Mouse (Mus musculus) layer of hippocampus, adult 9-10 months (tissue): ENCODE data around the gene BC067074.

Experiments
- DNase-seq: peaks from one replicate; pipeline ENCODE4 v3.0.0; 2022; ENCODE audit warnings: low spot score

BC067074 gene

DNA sequence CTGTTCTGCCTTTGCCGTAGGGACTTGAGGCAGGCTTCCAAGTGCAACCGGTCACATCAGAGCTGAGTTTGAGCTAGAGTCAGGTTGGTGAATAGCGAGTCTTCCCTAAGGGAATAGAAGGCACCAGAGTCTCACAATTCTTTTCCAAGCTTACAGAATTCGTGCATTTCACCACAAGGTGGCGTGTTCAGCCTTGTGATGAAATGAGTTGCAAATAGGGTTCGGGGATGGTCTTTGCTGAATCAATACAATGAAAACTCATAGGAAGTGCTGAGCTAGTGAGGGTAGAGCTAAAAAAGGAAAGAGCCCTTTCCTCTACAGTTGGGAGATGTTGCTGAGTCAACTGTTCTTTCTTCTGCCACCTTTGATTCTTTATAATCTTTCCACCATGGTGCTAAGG is 29.0 kb downstream of the BC067074 start:
- peak; percentile 65 for DNase-seq

DNA sequence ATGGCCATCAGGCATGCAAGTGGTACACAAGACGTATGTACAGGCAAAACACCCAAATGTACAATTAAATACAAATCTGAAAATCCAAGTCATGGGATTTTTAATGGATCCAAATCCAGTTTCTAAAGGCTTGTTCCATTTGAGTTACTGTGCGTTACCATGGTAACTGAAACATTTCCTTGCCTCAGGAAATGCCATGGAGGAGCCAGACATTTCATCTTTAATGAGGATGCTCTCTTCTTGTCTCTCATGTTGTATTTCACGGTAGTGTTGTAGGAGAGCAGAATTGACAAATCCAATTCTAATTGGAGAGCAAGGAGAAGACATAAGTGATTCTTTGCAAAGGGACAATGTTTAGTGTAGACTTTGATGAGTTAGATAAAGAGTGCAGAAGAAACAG is 31.3 kb downstream of the BC067074 start:
- DNase-seq: peak; percentile 11

DNA sequence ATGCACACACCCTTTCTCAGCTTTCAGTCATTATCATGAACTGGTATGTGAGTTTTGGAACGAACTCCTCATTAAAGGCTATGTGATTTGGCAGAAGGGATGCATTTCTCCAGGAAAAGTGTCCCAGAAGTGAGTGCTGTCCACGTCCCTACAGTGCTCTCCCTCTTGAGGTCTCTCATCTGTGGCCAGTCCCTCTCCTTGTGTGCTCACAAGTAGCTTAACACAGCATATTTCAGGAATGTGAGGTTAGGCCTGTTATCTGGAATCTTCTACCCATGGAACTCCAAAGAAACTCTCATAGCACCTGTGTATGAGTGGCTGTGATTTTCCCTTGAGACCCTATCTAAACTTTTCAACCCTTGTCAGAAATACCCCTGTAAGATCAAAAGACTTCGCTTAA is 32.7 kb downstream of the BC067074 start:
- DNase-seq: no peak

DNA sequence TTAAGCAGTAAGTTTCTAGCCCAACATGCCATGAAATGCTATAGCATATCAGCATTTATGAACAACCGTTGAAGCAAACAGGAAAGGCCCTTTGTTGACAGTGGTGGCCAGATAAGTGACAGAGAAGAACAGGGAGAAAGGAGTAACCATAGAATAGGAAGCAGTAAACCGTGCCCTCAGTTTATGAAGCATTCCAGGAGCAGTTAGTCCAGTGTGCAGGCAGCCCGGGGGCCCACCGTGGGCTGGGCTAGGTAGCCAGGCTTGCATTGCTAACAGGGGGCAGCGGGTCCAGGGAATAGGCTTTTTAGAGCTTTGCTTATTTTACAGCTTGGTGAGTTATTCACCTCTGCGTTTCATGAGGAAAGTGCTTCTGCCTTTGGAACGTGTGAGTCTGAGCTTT is 39.3 kb downstream of the BC067074 start:
- no peak for DNase-seq

DNA sequence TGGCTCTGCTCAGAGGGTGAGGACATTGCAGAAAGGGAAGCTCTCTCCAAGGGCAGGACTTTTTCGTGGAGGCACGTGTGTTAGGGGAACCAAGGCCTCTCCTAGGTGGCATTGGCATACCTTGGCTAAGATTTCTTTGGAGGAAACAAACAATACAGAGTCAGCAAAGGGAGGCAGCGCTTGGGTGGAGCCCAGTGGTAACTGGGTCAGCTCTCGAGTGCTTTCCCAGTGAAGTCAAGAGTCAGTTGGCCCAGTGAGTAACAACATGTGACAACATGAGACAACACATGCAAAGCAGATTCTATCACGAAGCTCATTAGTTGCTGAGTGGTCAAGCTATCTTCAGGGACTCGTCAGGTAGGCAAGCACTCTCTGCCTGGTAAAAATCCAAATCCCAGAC is 40.4 kb downstream of the BC067074 start:
- no peak for DNase-seq

DNA sequence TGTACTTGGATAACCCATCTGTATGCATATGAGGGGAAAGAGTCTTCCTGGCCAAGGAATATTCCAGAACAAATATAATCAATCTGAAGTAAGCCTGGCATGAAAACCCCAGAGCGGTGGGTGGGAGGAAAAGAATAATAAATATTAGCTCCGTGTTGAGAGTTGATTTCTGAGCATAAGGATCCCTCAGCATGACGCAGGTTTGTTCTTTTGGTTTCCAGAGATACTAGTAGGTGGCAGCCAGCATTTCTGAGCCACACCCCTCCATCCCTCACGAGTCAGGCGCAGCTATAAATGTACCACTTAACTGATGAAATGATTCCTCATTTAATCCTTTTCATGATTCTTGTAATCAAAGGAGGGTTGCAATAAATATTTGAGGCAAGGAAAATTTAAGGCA is 41.0 kb downstream of the BC067074 start:
- DNase-seq: no peak

DNA sequence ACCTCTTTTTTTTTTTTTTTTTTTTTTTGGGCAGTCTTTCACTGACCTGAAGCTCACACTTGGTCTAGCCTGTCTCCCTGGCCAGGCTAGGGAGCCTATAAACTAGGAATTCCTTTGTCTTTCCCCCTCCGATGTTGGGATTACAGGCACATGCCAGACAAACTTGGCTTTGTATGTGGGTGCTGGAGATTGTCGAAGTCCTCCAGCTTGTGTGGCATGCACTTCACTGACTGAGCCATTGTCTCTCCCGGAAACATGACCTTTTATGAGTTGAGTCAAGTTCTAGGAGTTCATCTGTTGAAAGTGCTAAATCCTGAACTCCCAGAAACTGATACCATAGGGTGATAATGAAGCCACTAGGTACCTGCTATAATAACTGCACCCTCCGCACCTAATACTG is 41.8 kb downstream of the BC067074 start:
- DNase-seq: no peak

DNA sequence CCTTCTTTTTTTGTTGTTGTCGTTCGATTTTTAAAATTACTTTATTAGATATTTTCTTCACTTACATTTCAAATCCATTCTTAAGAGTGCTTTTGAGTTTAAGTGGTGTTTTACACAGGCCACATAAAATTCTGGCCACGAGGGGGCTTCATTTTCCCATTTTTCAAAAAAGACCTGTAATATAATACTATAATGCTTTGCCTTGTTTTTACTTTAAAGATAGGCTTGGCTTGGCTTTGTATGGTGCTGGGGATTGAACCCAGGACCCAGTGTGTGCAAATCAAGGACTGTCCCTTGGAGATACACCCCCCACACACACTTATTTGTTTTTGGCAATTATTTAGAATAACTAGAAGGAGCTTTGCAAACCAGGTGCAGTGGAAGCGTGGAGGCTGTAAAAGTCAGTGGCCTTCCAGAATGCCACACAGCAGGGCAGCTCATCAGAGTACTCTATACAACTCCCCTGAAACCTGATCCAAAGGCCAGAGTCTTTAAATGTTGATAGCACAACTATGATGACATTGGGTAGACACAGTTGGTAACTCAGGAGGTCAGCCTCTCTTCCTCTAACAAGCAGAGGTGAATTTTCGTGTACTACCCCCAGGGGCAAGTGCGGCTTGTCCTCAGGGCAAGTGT is 44.4 kb downstream of the BC067074 start:
- peak; percentile 73 for DNase-seq

DNA sequence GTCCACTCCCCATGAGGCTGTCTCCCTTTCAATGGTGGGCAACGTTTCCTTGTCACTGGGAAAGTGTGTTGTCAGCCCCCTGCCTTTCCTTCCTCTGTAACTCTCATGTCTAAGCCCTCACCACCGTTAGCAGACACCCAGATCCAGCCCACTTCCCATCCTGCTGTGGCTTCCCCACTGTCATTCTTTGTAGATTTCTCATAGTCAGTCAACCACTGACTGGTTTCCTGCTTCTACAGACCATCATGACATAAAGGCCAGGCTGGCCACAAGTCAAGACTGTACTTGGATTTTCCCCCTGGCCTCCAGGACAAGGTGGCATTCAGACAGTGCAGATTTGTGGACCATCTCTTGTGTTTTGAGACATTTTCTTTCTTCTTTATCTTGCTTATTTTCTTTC is 47.7 kb downstream of the BC067074 start:
- no peak for DNase-seq

DNA sequence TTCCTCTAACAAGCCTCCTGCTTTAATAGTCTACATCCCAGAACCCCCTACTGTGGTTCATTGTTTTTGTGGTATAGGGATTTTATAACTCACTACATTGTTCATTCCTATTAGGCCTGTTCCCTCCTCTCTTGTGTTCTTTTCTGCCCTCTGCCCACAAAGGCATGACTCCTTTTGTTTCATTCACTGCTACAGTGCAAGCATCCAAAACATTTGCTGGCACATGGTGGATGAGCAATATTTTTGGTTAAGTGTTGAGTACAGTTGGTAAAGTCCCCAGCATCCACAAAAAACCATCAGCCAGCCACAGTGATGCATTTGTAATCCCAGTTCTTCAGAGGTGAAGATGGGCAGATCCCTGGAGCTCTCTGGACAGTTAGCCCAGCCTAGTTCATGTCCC is 48.2 kb downstream of the BC067074 start:
- no peak for DNase-seq

DNA sequence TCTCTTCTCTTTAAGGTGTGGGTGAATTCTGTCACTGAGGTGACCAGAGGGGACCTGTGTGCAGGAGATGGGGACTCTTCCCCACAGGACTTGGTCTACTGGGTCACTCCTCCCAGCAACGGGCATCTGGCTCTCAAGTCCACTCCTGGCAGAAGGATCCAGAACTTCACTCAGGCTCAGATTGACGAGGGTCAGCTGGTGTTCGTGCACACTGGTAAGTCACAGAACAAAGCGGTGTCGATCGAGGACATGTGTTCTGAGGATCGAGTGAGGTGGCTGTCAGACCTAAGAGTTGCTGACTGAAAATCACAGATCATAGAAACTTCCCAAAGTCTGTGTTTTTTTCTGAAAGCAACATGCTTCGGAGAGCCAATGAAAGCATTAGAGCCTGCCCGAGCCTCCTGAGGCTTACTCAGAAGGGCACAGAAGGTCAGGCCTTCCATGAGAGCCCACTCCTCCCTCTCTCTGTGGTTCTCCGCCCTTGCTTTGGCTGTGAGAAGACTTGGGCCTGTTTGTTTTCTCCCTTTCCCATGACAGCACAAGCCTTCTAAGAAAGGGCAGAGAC is 49.5 kb downstream of the BC067074 start:
- DNase-seq: no peak

DNA sequence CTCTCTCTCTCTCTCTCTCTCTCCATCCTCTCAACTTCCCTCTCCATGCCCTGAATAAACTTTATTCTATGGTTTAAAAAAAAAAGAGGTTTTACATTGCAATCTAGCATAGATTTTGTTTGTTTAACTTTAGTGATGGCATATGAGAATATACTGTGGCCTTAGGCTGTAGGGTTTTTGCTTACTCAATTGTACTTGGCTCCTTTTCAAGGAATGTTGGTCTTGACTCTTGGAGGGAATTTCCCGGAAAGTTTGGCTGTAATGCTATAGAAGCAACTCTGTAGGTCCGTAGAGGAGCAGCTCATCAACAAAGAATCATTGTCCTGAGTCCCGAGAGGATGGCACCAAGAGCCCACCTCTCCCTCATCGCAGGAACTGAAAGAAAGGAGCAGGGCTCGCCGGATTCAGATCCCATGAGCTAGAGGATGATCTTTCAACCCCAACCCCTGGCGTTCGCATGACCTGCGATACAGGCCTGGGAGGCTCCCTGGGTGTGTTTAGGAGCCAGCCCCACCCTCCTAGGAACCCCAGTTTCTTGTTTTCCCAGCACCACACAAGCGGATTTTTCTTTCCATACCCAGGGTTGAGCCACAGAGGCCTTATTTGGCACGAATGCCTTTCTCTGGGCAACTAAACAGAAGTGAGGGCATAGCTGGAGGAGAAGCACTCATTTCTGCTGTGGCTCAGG is 57.9 kb downstream of the BC067074 start:
- DNase-seq: no peak

DNA sequence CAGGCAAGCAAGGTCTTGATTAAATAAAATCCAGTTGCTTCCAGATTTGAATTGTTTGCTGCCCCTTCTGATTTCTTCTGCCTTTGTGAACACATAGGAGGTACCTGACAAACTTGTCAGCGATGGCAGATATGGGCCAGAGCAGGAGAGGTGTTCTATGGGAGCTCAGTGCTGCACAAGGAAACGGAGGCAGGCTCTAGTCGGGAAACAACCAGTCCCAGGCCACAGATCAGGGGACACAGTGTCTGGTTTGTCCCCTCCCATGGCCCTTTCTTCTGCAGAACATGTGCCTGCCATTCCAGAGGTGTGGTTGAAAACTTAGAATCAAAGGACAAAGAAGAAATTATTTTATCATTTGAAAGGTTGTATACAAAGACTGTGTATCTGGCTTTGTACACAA is 60.6 kb downstream of the BC067074 start:
- DNase-seq: no peak

DNA sequence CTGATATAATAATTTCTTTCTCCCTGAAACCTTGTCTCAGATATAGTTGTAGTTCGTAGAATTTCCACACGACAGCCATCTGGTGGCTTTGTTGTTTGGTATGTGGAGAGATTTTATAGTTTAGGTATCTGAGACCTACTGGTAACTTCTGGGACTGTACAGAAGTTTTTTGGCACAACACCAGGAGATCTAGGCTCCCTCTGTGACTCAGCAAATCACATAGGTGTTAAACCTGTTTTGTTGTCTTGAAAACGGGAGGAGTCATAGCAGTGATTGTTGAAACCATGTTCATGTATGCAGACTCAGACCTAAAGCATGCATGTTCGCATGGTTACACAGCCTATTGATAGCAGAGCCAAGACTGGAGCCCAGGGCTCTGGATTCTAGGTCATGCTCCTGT is 61.0 kb downstream of the BC067074 start:
- no peak for DNase-seq

DNA sequence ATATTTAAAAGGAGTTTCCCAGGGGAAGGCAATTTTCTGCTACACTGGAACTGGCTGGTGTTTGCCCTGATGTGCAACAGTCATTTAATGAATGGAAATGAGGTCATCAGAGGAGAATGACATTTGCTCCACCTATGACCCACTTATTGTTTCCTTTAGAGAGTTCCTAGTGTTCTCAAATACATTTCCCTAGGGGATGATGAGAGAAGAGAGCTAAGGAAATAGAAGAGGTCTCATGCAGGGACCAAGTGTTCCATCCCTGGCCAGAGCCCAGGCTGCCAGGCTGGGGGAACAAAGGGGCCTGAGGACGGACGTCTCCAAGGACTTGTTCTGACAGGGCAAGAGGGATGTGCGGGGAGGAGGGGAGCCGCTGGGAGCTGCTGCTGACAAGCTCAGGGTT is 62.1 kb downstream of the BC067074 start:
- DNase-seq: no peak

DNA sequence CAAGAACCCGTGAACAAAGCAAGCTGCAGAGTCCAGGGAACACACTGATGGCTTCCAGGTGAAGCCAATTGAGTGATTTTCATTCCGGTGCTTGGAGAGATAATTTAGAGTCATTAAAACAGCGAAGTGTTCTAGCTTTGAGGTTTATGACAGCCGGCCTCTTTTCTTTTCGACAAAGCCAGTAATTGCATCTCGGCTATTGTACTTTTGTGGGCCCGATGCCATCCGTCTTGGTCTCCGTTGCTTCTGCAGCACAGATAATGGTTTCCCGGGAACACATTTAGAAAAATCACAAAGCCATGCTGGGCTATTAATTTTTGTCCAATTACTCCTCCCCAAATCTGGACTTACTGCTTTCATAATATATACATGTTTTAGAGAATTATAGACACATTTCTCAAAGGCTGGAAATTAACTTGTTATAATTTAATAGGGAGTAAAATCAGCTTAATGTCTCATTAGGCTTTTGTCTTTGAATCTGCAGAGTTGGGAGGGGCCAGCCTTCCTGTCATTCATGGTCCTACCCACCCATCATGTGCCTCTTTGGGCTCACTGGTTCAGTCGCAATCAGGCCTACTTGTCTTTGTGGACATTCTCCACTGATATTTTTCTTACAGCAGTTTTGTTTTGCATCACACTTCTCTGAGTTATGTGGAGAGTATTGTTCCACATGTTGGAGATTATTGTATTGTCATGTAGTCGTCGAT is 64.6 kb downstream of the BC067074 start:
- DNase-seq: no peak

DNA sequence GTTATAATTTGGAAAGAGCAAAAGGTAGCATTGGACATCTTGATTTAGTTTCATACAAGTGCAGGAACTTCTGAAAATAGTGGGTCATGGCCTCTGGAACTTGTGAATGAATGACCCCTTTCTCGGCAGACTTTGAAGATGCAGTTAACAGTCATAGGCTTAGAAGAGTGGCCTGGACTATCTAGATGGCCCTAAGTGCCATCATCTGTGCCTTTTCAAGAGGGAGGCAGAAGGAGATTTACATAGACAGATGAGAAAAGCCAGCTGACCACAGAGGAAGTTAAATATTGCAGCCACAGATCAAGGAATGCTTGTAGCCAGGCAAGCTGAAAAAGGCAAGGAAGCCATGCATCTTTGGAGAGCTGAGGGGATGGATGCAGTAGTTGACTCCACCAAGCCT is 66.7 kb downstream of the BC067074 start:
- DNase-seq: no peak

DNA sequence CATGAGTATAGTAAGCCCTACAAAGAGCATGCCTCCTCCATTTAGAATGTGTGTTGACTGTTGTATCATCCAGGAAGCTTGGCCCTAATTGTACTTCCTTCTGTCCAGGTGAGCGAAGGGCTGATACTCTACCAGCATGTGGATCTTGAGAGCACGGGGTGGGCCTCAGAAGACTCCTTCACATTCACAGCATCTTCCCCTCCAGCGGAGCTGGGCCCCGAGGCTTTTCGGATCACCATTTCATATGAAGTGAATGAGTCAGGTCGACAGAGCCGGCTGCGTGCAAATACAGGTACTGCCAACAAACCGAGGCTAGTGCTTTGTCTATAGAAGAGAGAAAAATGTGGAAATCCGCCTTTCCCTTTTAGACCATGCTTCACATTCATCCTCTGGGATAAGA is 73.0 kb downstream of the BC067074 start:
- DNase-seq: no peak

DNA sequence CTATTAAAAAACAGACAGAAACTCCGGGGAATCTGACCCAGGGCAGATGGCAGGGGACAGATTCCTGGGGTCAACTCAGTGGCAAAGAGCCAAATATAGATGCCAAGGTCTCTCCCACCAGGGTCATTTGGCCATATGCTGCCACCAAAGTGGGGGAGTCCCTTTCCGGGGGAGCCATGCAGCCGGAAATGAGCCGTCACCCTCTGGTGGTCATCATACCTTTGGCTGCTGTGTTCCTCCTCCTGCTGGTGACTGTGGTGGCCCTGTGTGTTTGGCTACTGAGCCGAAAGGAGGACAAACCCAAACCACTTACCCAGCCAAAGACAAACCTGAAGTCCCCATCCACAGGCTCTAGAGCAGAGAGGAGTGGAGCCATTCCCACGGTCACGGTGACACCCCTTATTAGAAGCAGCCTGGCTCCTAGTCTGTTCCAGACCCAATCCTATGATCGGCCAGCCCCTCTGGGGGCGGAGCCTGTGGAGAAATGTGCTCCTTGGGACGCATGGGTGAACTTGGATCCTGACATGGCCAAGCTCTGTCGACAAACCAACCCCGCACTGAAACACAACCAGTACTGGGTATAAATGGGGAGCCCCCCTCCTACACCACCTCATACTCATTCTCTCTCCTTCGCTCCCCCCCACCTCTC is 76.1 kb downstream of the BC067074 start:
- no peak for DNase-seq

DNA sequence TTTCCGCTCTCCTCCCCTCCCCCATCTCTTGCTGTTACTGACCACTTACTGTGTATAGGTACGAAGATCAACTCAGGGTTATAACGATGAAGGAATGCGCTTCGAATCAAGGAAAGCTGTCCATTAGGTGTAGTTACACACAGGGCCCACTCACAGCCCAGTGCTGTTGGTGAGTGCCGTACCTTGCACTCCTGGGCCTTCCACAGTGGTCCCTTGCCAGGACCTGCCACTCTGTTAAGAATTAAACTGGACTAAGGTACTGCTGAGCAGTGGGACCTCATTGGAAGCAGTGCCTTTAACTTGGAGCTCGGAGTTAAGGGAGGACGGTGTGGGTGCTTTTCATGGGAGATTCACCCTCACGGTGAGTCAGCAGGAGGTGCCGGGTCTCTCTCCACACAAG is 76.7 kb downstream of the BC067074 start:
- no peak for DNase-seq

DNA sequence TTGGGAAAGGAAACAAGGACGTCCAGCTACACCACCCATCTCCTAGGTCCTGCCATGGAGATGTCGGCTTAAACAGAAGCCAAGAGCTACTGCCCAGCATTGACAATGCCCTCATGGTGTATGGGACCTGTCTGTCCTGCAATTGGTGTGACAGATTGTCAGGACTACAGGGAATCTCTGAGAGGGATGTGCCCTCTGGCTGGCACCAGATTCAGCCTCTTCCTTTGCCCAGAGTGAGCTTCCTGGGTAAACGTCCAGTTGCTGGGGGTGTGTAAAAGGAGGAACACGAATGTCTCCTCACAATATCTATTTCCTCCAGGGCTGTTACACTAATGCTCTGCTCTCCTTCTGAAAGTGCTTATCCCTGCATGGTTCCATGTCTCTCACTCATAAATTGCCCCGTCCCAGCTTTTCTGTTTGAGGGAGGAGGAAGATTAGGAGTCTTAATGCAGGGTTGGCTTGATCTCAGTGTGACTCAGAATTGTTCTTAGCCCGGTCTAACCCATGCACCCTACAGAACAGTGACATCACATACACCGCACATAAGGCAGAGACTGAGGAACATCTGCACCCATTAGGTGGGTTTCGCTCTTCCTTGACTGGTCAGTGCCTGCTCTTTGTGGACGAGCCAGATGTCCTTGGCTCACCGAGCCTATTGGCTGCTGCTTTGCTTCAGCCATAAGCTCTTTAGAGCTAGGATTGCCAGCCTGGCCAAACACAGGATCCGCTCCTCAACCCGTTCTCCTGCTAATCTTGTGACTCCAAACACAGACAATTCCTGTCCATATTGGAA is 80.5 kb downstream of the BC067074 start:
- no peak for DNase-seq

DNA sequence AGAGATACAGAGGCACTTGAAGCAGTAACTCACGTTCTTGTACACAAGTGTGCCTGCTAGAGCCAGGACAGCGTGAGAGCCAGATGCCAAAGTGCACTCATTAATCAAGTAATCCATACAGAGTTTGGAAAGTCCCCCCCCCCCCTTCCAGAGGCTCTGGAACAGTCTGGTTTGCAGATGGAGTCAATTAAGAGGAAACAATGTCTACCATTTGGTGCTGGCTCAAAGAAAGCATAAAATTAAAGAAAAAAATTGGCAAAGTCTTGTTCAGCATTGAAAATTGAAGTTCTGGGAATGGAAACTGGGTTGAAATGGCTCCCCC is 81.1 kb downstream of the BC067074 start:
- DNase-seq: no peak
